Mouse (Mus musculus) cerebellum, adult 2 months (tissue): ENCODE data around the gene Igf2bp3. TPM values are rescaled to one million over a fixed set of nuclear protein-coding genes. Genes with fewer than 3 reads are reported as not detected.

Experiments
- DNase-seq, 2 experiments: peaks; one replicate each; pipeline ENCODE4 v3.0.0; 2021
- H3K27ac ChIP-seq: fragments of 200-500 bp; 2 replicates; pipeline ENCODE4 v1.5.1; 2012; ENCODE audit warnings: low read length, control low read depth, inconsistent platforms; ENCODE audit not compliant: insufficient read depth
- H3K27me3 ChIP-seq: fragments of 200-500 bp; 2 replicates; pipeline ENCODE4 v1.6.1; 2012; ENCODE audit warnings: inconsistent platforms, mild to moderate bottlenecking, low read length, moderate library complexity; ENCODE audit not compliant: control insufficient read depth, insufficient read depth
- H3K4me1 ChIP-seq: fragments of 200-500 bp; 2 replicates; pipeline ENCODE4 v1.6.1; 2011; ENCODE audit warnings: low read length; ENCODE audit not compliant: control insufficient read depth, insufficient read depth
- H3K4me3 ChIP-seq: fragments of 200-500 bp; replicated peaks from 2 replicates; pipeline ENCODE3; 2011; ENCODE audit warnings: mild to moderate bottlenecking, low read depth, low read length, control low read depth; ENCODE audit not compliant: insufficient read depth
- CTCF ChIP-seq: fragments of 200-500 bp; IDR thresholded peaks from 2 replicates; pipeline ENCODE4 v1.5.1; 2011; ENCODE audit warnings: low read depth, mild to moderate bottlenecking, control low read depth, low read length, moderate library complexity, borderline replicate concordance; ENCODE audit not compliant: insufficient read depth
- POLR2A ChIP-seq: fragments of 200-500 bp; IDR thresholded peaks from 2 replicates; pipeline ENCODE4 v1.6.1; 2011; ENCODE audit warnings: low read length, control low read depth, borderline replicate concordance; ENCODE audit not compliant: insufficient read depth
- WGBS: fragments of 180-500 bp; shearing (Covaris S2); methylation state at CpG from one replicate; pipeline ENCODE4 v1.1.7; 2018; 5-methylcytosine and 5-hydroxymethylcytosine counted together
- polyA plus RNA-seq: library from polyadenylated mRNA; depleted of rRNA; stranded (reverse); fragments of >200 nt; gene quantifications from 2 replicates; pipeline ENCODE4 v1.2.3, GENCODE M21; 2012

Igf2bp3 gene
- polyA plus RNA-seq, 1 experiment: 0.10 TPM

GRCm38 (mm10) chr6:49068361-49068760, 146.4 kb downstream of the Igf2bp3 start:
- WGBS: 20% methylated on average over 4 of the region's 4 CpGs
- no peak overlapping the region for H3K4me3 ChIP-seq
- H3K4me1 ChIP-seq: no peaks in the 10 kb centered on the region
- no peak for DNase-seq
- no peaks in the 10 kb centered on the region for H3K27me3 ChIP-seq
- no peak for TF ChIP-seq CTCF
- no peak for TF ChIP-seq POLR2A
- no peak overlapping the region for H3K27ac ChIP-seq

DNA sequence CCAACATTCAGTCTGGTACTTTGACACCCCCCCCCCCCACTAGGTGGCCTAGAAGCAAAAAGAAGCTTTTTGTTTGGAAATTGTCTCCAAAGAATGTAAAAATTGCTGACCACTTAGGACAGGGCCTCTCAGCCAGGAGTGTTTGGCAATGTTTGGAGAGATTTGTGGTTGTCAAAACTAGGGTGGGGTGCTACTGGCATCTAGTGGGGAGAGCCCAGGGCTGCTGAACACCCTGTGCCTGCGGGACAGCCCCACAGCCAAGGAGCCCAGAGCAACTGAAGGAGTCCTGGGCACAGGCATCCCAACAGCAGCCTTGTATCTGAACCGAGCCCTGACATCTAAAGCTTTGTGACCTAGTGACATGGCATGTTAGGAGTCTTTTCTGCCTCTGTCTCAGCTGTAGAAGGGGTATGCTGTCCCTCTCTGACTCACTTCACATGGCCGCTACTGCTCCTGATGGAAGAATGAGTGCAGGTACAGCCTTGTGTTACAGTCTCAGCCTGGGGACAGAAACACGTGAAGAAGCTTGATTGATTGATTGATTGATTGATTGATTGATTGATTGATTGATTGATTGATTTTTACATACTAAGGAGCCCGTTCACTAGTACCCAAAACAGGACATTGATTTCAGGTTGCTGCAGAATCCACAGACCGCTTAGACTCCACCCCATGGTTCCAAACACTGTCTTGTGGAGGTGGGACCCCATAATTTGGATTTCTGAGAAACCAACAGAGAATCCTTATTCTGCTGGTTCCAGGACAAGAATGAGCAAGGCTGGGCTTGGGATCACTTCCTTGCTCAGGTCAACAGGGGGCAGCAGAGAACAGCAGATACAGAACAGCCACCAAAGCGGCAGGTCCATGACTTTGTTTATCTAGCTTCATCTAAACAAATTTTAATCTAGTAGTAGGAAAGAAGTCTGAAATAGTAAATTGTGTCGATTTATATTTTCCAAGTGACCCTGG, 157.4 kb downstream of the Igf2bp3 start:
- WGBS: 35% methylated on average over 8 of the region's 8 CpGs
- no peaks in the 10 kb centered on the region for H3K27me3 ChIP-seq
- H3K4me1 ChIP-seq: no peaks in the 10 kb centered on the region
- H3K27ac ChIP-seq: no peak overlapping the region
- H3K4me3 ChIP-seq: no peak overlapping the region
- TF ChIP-seq POLR2A: no peak
- TF ChIP-seq CTCF: peak; percentile 93
- peak; percentile 56 to 69 for DNase-seq

DNA sequence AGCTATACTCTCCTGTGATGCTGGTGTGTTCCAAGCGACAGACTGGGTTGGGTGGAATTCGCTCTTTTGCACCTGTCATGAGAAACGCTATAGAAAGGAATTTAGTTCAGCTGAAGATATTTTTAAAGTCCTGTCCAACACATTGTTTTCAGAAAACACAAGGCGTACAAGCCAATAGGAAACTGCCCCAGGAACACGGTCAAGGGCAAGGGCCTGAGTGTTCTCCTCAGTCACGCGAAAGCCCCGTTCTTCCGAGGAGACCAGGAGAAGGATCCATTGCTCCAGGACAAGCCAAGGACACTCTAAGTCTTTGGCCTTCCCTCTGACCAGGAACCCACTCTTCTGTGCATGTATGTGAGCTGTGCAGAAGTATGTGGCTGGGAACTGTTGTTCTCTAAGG, 158.7 kb downstream of the Igf2bp3 start:
- H3K27me3 ChIP-seq: no peaks in the 10 kb centered on the region
- WGBS: 56% methylated on average over 9 of the region's 9 CpGs
- no peak for TF ChIP-seq CTCF
- no peak for TF ChIP-seq POLR2A
- H3K4me3 ChIP-seq: no peak overlapping the region
- no peak overlapping the region for H3K27ac ChIP-seq
- no peak for DNase-seq
- H3K4me1 ChIP-seq: no peaks in the 10 kb centered on the region

- no peaks in the 10 kb centered on the region for H3K4me1 ChIP-seq
- H3K27ac ChIP-seq: no peak overlapping the region
- H3K27me3 ChIP-seq: no peaks in the 10 kb centered on the region
- no peak for DNase-seq
- 10% methylated on average over 7 of the region's 7 CpGs for WGBS
- no peak overlapping the region for H3K4me3 ChIP-seq
- no peak for TF ChIP-seq CTCF
Measured at GRCm38 (mm10) chr6:49055256-49055733, 159.5 kb downstream of the Igf2bp3 start.

- no peak overlapping the region for H3K4me3 ChIP-seq
- H3K27me3 ChIP-seq: no peaks in the 10 kb centered on the region
- 75% methylated on average over 5 of the region's 5 CpGs for WGBS
- no peak overlapping the region for H3K27ac ChIP-seq
- no peaks in the 10 kb centered on the region for H3K4me1 ChIP-seq
- DNase-seq: no peak
- TF ChIP-seq POLR2A (no peak), CTCF (no peak)
Measured at GRCm38 (mm10) chr6:49052191-49052590, 162.6 kb downstream of the Igf2bp3 start.

- TF ChIP-seq CTCF (no peak), POLR2A (no peak)
- Histone ChIP-seq H3K4me3 (no peak overlapping the region), H3K4me1 (no peaks in the 10 kb centered on the region), H3K27ac (no peak overlapping the region), H3K27me3 (no peaks in the 10 kb centered on the region)
- WGBS: 67% methylated on average over 11 of the region's 11 CpGs
- DNase-seq: no peak
Measured at GRCm38 (mm10) chr6:49050677-49051410, 163.9 kb downstream of the Igf2bp3 start.

DNA sequence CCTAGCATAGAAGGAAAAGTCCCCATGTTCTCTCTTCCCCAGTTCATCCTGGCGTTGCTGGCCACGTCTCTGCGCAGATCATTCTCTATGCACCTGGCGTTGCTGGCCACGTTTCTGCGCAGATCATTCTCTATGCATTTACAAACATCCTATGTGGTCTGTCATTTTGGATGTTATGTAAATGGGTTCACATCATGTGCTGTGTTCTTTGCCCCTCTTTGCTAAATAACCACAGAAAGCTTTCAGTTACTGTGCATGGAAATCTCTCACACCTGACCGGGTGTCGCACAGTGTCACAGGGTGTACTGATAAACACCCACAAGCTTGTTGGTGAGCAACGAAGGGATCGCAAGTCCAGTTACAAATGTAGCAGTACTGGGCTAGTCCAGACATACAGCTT, 166.4 kb downstream of the Igf2bp3 start:
- no peak for DNase-seq
- Histone ChIP-seq H3K4me1 (no peaks in the 10 kb centered on the region), H3K27ac (no peak overlapping the region), H3K4me3 (no peak overlapping the region), H3K27me3 (no peaks in the 10 kb centered on the region)
- 86% methylated on average over 10 of the region's 10 CpGs for WGBS
- TF ChIP-seq POLR2A (no peak), CTCF (no peak)
